Mouse (Mus musculus) erythroblast, embryonic 14.5 days (primary cell): ENCODE data around the gene Emx1.
"Not testable (repeated sequence)": the region's sequence is repeated elsewhere in the genome, so short reads cannot be mapped to it uniquely, and the experiment has no call there.

Experiments used
- GATA1 ChIP-seq: IDR thresholded peaks from 2 replicates; pipeline ENCODE4 v1.6.1; 2012; ENCODE audit warnings: low read length, inconsistent platforms, mixed read lengths
- TAL1 ChIP-seq: IDR thresholded peaks from 3 replicates; pipeline ENCODE4 v1.6.1; 2012; ENCODE audit warnings: low read length, inconsistent platforms, mixed read lengths

GRCm38 (mm10) chr6:85159092-85159760, 28.0 kb upstream of the Emx1 start:
- TF ChIP-seq GATA1, TAL1: not testable (repeated sequence)
